In genomic region chr7:130143371-130143770, GRCm38 (mm10) we compare ENCODE assay signal across 17 mouse cellular contexts.
DNase-seq lines count a peak whose midpoint lies in the region; ATAC-seq and TF ChIP-seq lines count a peak whose summit lies in the region.
"Had no signal": no experiment of that assay in that cellular context is flagged by ENCODE, and none has a peak within 500 bp of the region (broad histone marks: within the 10 kb centered on the region; RNA-seq: fewer than 3 reads in every experiment).

No protein-coding gene starts in this region.

- H3K36me3 ChIP-seq in kidney, embryonic 16.5 days (ENCODE audit: insufficient read depth, low read length) = no peaks in the 10 kb centered on the region
- H3K36me3 ChIP-seq in limb, embryonic 14.5 days (ENCODE audit: control insufficient read depth, insufficient read depth, low read length) = no peaks in the 10 kb centered on the region

- no peak overlapping the region for H3K4me3 ChIP-seq in kidney, embryonic 16.5 days (ENCODE audit: low read length)
- H3K4me3 ChIP-seq in limb, embryonic 14.5 days (replicated peaks; ENCODE audit: low read length) = no peak overlapping the region
- H3K4me3 ChIP-seq: heart, adult 2 months; megakaryocyte, embryonic 14.5 days; myocyte had no signal

- no peak overlapping the region for H3K9ac ChIP-seq in kidney, embryonic 16.5 days (replicated peaks; ENCODE audit: low read length)
- H3K9ac ChIP-seq in limb, embryonic 14.5 days (ENCODE audit: low read depth, low read length, severe bottlenecking) = no peak overlapping the region
- H3K9ac ChIP-seq: liver, postnatal 0 days had no signal

- no peaks in the 10 kb centered on the region for H3K27me3 ChIP-seq in kidney, embryonic 16.5 days (ENCODE audit: insufficient read depth, low read length)
- H3K27me3 ChIP-seq in limb, embryonic 14.5 days (ENCODE audit: control insufficient read depth, insufficient read depth, low read length) = no peaks in the 10 kb centered on the region
- H3K27me3 ChIP-seq: megakaryocyte, embryonic 14.5 days had no signal

- TF ChIP-seq POLR2A in limb, embryonic 14.5 days (IDR thresholded peaks at IDR 0.05; ENCODE audit: borderline replicate concordance, extremely low read depth, insufficient read depth, insufficient read length) = no peak

- WGBS in kidney, embryonic 16.5 days = 68% methylated on average over 7 of the region's 7 CpGs
- WGBS in limb, embryonic 14.5 days = 53% methylated on average over 7 of the region's 7 CpGs

- no peak overlapping the region for H3K27ac ChIP-seq in kidney, embryonic 16.5 days (ENCODE audit: low read length)
- H3K27ac ChIP-seq in limb, embryonic 14.5 days (replicated peaks; ENCODE audit: low read depth, low read length) = 0 out of 2 replicates have a peak overlapping the region, but pooled peaks have one; percentile 19
- H3K27ac ChIP-seq: heart, adult 2 months had no signal

- H3K9me3 ChIP-seq in kidney, embryonic 16.5 days (ENCODE audit: low read length) = no peaks in the 10 kb centered on the region
- H3K9me3 ChIP-seq in limb, embryonic 14.5 days (ENCODE audit: control insufficient read depth, low read length) = no peaks in the 10 kb centered on the region

- ATAC-seq in kidney, embryonic 16.5 days (ENCODE audit: low FRiP score, low TSS enrichment) = 0 out of 2 replicates have a peak, but pooled peaks have one; percentile 61
- ATAC-seq in limb, embryonic 14.5 days (ENCODE audit: low FRiP score, low read depth) = peak; percentile 44; the same call in 1 of the 2 replicates
- ATAC-seq: liver, postnatal 0 days had no signal

- peak; percentile 45 for DNase-seq in adrenal gland, adult 2 months
- no peak for DNase-seq in adrenal gland, postnatal 25 days
- DNase-seq in kidney, adult 9 months = no peak
- DNase-seq in Muller cell, postnatal 12 days (ENCODE audit: inconsistent ontology term) = peak; percentile 56
- peak; percentile 67 for DNase-seq in limb, embryonic 14.5 days (ENCODE audit: low spot score)
- no peak for DNase-seq in testis, postnatal 14 days (ENCODE audit: low spot score)
- no peak for DNase-seq in frontal cortex, postnatal 10 days (ENCODE audit: low spot score in 2 of 2)
- DNase-seq: adrenal gland, adult 8-10 months; cerebellum, adult 9-11 months; kidney, postnatal 4 days; layer of hippocampus, postnatal 36 days; liver, postnatal 0 days; right cerebral cortex, postnatal 14 days had no signal

- no peaks in the 10 kb centered on the region for H3K4me1 ChIP-seq in kidney, embryonic 16.5 days (ENCODE audit: insufficient read depth, low read length)
- peaks cover 20% of the 10 kb centered on the region; the same call in 1 of the 2 replicates for H3K4me1 ChIP-seq in limb, embryonic 14.5 days (ENCODE audit: control insufficient read depth, insufficient read depth, low read length)
- H3K4me1 ChIP-seq: megakaryocyte, embryonic 14.5 days had no signal

- H3K4me2 ChIP-seq in kidney, embryonic 16.5 days (replicated peaks; ENCODE audit: low read depth, low read length) = no peak overlapping the region
- no peak overlapping the region for H3K4me2 ChIP-seq in limb, embryonic 14.5 days (replicated peaks; ENCODE audit: low read depth, low read length, severe bottlenecking)

Comparison
In these comparisons a context has a peak if more than half of its experiments do, and no peak if none do; other contexts are left out.
1. DNase-seq: peak in adrenal gland, adult 2 months (single experiment), Muller cell, postnatal 12 days (single experiment) and limb, embryonic 14.5 days (single experiment); none in adrenal gland, postnatal 25 days (single experiment), kidney, adult 9 months (single experiment), testis, postnatal 14 days (single experiment) and frontal cortex, postnatal 10 days (0 of 2).